Mouse (Mus musculus) kidney, postnatal 14 days (tissue): ENCODE data around the gene Mybpc2.

Experiments
- DNase-seq: peaks from one replicate; pipeline ENCODE4 v3.0.0; 2022; ENCODE audit warnings: mixed read lengths

The Mybpc2 gene

GRCm38 (mm10) chr7:44543071-44543470 is 18.6 kb upstream of the Mybpc2 start:
- DNase-seq, result no peak

GRCm38 (mm10) chr7:44542555-44542954 is 18.1 kb upstream of the Mybpc2 start:
- DNase-seq, result no peak

- no peak for DNase-seq
These were observed 14.5 kb upstream of the Mybpc2 start for GRCm38 (mm10) chr7:44538756-44539624.

- DNase-seq, result no peak
These were observed 13.0 kb upstream of the Mybpc2 start for GRCm38 (mm10) chr7:44537496-44537895.

GRCm38 (mm10) chr7:44537009-44537408 is 12.6 kb upstream of the Mybpc2 start:
- DNase-seq, result no peak

- DNase-seq, result peak; percentile 52
These were observed 12.1 kb upstream of the Mybpc2 start for GRCm38 (mm10) chr7:44536590-44536968.

GRCm38 (mm10) chr7:44535657-44536589 is 11.5 kb upstream of the Mybpc2 start:
- DNase-seq, result no peak

- DNase-seq, result no peak
These were observed 10.4 kb upstream of the Mybpc2 start for GRCm38 (mm10) chr7:44534656-44535441.

- DNase-seq, result no peak
These were observed 9.8 kb upstream of the Mybpc2 start for GRCm38 (mm10) chr7:44534242-44534641.

GRCm38 (mm10) chr7:44533746-44534045 is 9.2 kb upstream of the Mybpc2 start:
- no peak for DNase-seq

GRCm38 (mm10) chr7:44532918-44533745 is 8.7 kb upstream of the Mybpc2 start:
- DNase-seq, result no peak

GRCm38 (mm10) chr7:44531946-44532732 is 7.7 kb upstream of the Mybpc2 start, which contains the start of gene Spib:
Spib (minus strand) TSS chr7:44532071.
- no peak for DNase-seq

- DNase-seq, result no peak
These were observed 6.8 kb upstream of the Mybpc2 start for GRCm38 (mm10) chr7:44531207-44531606.

- DNase-seq, result no peak
These were observed 6.1 kb upstream of the Mybpc2 start for GRCm38 (mm10) chr7:44530507-44530906.

GRCm38 (mm10) chr7:44529518-44529917 is 5.1 kb upstream of the Mybpc2 start:
- no peak for DNase-seq

- peak; percentile 82 for DNase-seq
These were observed 3.3 kb upstream of the Mybpc2 start for GRCm38 (mm10) chr7:44527483-44528398.

GRCm38 (mm10) chr7:44526414-44527154 is 2.1 kb upstream of the Mybpc2 start:
- DNase-seq, result no peak

- peak; percentile 93 for DNase-seq
These were observed 823 bp upstream of the Mybpc2 start for GRCm38 (mm10) chr7:44525126-44525832.

- no peak for DNase-seq
These were observed 1.4 kb downstream of the Mybpc2 start for GRCm38 (mm10) chr7:44523056-44523455.
